Mouse (Mus musculus) ovary, postnatal 14 days (tissue): ENCODE data around the gene AU018091.
"Not testable (repeated sequence)": the region's sequence is repeated elsewhere in the genome, so short reads cannot be mapped to it uniquely, and the experiment has no call there.

Experiments
- DNase-seq: peaks from one replicate; pipeline ENCODE4 v3.0.0; 2022; ENCODE audit warnings: low spot score

The AU018091 gene

DNA sequence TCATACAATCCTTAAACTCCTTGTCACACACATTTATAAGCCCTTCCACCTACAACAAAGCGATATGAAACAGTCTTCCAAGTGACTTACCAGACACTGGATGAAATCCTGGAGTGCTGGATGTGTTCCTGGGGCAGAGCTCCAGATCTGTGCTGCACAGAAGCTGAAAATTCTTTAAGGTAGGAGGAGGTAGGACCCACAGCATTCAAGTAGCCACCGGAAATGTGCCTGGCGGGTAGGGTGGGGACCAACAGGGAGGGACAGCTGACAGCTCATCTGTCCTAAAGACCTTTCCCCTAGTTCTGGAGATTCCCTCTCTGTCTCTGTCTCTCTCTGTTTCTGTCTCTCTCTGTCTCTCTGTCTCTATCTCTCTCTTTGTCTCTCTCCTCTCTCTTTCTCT is at the start of gene AU018091:
TSS of gene AU018091 (minus strand) at position 279 of the 400 bp plus-strand sequence.
- no peak for DNase-seq

DNA sequence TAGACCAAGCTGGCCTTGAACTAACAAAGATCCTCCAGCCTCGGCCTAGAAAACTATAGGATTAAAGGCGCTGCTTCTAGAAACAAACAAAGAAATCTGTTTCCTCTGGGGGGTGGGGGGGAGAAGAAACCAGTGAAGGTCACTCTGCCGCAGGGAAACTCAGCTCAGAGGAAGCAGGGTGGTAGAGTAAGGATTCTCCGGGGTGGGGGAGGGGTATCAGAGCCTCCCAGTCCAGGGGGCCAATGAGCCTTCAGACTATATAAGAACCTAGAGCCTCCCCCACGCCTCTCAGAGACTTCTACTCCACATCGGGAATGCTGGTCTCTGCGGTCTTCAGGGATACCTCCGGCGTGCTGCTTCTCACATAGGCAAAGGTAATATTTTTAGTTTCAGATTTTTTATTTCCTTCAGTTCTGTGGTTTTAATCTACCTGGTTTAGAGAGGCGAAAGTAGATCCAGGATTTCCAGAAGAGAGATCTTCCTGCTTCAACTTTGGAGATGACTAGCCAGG is 48.6 kb upstream of the AU018091 start:
- no peak for DNase-seq

DNA sequence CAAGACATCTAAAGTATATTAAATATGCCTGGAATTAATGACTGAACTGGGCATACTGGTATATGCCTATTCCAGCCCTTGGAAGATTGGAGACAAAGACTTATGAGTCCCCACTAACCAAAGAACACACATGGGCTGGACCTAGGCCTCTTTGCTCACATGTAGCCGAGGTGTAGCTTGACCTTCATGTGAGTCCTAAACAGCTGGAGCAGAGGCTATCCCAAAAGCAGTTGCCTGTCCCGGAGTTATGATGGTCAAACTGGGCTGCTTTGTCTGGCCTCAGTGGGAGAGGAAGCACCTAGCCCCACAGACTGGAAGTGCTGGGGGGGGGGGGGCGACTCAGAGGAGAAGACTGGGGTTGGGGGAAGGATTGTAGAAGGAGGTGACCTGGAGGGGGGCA is 47.3 kb upstream of the AU018091 start:
- DNase-seq, result no peak

DNA sequence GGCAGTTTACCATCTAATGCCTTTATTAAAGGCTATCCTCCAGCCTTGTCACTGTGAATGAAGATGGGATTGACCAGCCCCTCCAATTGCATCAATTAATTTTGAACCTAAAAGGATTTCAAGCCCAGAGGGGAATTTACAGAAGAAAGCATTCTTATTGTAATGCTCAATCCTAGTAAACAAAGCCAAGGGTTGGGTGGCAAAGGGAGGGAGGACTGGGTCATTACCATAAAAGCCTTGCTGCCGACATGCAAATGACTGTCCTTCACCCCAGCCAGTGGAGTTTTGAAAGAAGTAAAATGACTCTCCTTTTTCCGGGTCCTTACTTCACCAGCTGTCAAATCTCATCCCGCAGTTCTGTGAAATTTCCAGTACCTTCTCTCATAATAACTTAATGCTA is 44.6 kb upstream of the AU018091 start:
- no peak for DNase-seq

DNA sequence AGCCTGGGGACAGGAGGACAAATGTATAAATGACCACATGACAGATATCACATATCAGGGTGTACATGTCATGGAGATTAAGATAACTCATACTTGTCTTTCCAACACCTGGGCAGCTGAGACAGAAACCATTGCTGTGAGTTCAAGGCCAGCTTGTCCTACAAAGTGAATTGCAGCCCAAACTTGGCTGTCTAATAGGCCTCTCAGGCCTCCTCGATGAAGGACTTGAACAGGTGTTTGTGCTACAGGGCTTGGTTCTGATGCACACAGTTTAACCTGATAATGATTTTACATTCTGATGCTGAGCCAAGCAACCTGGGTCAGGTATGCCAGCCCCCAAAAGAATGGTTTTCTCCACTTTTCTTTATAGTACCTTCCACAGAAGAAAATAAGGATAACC is 44.2 kb upstream of the AU018091 start:
- no peak for DNase-seq

DNA sequence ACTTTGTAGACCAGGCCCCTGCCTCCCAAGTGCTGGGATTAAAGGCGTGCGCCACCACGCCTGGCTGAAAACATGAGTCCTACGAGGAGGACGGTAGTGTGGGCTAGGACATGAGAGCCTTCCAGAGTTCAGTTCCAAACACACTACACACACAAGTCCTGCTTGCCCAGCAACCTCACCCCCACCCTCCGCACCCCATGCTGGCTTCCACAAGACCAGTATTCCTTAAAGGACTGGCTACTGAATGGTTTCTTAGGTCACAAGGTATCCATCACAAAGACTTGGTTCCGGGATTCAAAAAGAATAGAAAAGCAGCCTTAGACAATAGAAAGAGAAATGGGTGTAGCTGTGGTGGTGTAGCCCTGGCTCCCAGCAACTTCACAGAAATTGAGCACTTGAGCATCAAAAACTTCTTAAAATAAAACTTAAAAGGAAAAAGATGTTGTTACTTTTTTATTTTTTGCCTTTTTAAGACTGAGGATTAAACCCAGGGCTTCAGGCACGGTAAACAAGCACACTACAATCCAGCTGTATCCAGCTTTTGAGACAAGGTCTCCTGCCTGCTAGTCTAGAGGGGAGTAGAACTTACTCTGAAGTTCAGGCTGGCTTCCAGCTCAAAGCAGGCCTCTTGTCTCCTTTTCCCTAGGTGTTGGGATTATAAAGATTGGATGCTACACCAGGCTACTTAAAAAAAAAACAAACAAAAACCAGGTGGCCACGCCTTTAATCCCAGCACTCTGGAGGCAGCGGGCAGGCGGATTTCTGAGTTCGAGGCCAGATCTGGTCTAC is 43.2 kb upstream of the AU018091 start:
- no peak for DNase-seq

DNA sequence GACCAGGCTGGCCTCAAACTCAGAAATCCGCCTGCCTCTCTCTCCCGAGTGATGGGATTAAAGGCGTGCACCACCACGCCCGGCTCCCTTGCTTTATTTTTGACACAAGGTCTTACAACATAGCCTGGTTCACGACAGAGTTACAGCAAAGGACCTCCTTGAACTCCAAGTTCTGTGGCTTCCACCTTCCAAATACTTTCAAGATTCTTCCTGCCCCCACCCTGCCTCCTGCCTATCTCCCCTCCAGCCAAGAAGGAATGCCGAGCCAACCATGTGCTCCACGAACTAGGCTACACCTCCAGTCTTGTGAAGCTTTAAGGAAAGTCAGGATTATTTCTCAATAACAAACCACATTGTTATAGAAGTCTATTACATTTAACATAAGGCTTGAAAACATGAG is 42.5 kb upstream of the AU018091 start:
- no peak for DNase-seq

DNA sequence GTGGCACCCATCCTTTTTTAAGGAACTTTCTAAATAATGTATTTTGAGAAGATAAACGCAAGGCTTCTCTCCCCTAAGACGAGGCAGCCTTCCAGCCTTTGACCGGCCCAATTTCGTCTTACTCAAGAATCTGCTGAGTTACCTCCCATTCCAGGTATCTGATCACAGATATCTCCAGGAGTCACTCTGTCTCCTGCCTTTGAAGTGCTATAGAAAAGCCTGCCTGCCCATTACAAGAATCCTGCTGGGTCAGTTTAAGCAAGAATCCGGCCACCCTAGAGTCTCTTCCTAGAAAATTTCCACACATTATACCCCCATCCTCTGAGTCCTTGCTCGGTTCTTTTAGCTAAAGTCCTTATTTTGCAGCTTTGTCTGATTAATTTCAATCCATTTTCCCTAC is 41.6 kb upstream of the AU018091 start:
- DNase-seq, result no peak

DNA sequence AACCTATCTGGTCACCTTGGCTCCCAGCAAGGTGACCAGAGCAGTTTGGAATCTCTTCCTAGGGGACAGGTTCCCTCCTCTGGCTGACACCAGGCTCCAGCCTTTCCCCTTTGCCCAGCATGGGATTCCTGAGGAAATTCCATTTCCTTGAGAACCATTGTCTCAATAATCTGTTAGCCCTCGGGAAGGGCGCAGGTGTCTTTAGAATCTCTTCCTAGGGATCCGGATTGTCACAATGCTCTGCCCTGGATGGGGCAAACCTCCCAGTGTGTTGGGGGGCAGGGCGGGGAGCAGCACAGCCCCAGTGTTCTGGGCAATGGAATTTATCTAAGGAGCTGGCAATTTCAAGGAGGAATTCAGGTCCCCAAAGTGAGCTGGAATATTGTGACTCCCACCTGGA is 37.5 kb upstream of the AU018091 start:
- no peak for DNase-seq

DNA sequence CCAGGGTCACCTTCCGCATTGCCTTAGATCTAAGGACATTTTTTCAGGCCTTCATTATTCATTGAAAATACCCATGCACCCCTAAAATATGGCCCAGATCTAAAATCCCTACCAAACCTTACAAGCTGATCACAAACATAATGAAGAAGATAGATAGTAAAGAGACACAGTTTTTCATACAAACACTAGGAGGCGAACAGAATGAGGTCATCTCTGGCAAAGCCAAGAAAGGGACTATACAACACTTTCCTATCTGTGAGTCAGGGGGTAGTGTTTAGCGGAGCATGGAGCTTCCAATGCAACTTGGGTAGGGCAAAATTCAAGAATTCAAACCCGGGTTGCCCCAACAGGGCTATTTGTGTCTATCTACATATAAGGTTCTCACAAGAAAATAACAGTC is 35.6 kb upstream of the AU018091 start:
- no peak for DNase-seq

DNA sequence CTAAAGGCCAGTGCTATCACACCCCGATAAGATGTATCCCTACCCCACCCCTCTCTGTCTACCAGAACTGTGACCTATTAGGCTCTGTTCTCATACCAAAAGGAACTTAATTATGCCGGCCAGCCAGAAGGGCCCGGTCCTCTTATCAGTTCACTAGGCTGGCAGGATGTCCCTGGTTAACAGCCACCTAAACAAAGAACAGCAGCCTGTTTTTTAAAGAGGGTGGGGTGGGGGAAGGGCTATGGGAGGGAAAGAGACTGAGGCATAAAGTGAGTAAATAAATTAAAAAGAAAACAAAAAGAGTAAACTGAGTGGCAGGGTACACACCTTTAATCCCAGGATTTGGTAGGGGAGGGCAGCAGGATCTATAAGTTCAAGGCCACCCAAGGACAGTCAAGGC is 34.9 kb upstream of the AU018091 start:
- no peak for DNase-seq

DNA sequence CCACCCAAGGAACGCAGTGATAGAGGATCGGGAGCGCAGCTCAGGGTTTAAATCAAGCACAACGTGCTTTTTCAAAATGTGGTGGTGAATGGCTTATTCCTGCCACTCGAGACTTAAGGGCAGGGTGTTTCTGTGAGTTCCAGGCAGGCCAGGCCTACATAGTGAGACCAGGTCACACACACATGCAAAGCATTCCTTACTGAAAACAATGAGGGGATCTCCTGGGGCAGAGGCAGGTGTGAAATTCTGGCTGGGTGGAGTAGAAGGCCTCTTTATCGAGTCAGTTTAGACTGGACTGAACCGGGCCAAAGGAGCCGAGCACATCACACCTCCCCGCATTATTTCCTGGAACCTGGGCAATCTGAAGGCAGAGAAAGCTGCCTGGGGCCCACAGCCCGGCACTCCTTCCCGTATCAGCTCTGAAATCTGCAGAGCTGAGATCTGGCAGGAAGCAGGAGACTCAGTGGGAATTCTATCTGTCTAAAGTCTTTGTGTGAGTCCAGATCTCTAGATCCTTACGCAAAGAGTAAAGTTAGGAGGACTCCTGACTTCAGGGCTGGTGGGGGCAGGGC is 32.2 kb upstream of the AU018091 start:
- no peak for DNase-seq

DNA sequence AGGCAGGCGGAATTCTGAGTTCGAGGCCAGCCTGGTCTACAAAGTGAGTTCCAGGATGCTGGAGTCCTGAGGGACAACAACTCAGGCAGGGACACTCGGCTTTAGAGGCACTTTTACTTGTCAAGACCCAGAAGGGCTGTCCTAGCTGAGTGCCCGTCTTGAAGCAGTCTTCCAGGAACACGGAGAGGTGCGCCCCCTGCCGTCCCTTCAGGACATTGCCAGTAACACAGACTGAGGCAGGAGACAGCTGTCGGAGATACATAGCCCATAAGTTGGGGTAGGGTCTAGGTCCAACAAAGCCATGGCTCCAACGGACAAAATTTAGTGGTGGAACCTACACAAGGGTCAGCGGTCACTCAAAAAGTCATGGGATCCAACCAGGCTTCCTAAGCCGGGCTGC is 29.9 kb upstream of the AU018091 start:
- DNase-seq, result no peak

DNA sequence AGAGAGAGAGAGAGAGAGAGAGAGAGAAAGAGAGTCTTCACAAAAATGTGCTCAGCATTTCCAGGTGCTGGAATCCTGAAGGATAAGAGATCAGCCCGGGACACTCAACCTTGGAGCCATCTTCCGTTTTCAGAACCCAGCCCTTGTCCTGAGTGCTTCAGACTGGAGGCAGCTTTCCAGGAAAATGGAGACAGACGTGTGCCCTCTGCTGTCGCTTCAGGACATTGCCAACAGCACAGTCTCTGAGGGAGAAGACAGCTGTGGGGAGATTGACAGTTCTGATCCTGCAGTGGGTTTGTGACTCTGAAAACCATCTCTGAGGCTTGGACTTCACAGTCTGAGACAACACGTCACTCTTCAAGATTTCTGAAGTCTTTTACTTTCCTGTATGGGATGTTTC is 26.8 kb upstream of the AU018091 start:
- no peak for DNase-seq

DNA sequence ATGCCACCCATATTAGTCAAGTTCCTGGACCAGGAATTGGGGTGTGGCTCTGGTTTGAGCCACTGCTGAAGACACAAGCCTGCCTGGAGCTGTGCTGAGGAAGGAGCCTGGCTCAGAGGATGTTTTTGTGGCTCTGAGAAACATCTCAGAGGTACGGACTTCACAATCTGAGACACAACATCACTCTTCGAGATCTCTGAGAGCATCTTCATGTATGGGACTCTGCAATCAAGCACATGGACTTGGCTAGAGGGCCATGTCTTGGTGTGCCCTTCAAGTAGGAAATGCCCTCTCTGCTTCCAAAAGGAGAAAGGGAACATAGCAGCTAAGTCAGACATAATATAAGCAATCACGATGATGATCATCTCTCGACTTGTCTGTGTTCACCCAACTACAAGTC is 25.5 kb upstream of the AU018091 start:
- no peak for DNase-seq

DNA sequence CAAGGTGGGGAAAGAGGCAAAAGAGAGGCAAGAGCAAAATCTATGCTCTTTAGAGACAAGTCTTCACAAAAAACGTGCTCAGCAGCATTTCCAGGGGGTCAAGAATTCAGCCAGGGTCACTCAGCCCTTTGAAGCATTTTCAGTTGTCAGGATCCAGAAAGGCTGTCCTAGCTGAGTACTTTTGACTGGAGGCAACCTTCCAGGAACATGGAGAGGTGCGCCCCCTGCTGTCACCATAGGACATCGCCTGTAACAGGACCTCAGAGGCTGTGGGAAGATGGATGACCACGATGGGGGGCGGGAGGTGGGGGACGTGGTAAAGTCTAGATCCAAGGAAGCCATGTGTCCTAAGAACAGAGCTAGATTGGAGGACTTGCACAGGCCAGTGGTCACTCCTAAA is 24.9 kb upstream of the AU018091 start:
- peak; percentile 19 for DNase-seq

DNA sequence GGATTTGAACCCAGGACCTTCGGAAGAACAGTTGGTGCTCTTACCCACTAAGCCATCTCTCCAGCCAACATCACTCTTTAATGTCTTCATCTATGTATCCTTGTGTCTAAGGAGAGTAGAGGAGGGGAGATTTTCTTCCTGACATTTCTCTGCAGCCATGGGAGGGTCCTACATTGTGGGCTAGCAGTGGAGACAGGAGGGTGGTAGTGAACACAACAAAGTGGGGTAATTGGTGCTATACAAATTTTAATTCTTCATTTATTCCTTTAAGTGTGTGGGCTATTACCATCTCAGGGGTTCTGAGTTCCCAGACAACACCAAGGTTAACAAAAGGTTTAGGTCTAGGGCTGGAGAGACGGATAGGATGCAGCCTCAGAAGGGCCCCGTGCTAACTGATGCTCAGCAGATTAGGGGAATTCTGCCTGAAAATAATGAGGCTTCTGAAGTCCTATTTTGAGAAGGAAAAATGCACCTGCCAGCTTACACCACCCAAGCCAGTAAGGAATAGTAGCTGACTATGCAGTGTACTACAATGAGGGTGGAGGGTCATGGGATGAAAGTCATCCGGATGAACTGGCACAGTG is 24.1 kb upstream of the AU018091 start:
- no peak for DNase-seq

DNA sequence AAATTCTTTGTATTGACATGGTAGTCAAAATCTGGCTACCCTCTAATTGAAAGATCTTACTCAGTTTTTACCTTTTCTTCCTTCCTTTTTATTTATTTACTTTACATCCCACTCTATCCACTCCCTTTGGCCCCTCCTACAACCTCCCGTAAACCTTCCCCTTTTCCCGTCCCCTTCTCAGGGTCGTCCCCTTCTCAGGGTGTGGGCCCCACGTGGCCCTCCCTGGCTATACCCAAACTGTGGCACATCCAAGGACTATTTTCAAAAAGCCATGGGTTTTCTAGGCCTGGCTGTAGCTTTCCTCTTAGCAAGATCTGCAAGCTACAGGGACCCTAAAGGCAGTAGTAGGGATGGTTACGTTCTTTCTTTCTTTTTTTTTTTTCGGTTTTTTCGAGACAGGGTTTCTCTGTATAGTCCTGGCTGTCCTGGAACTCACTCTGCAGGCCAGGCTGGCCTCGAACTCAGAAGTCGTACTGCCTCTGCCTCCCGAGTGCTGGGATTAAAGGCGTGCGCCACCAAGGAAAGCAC is 23.0 kb upstream of the AU018091 start:
- no peak for DNase-seq

DNA sequence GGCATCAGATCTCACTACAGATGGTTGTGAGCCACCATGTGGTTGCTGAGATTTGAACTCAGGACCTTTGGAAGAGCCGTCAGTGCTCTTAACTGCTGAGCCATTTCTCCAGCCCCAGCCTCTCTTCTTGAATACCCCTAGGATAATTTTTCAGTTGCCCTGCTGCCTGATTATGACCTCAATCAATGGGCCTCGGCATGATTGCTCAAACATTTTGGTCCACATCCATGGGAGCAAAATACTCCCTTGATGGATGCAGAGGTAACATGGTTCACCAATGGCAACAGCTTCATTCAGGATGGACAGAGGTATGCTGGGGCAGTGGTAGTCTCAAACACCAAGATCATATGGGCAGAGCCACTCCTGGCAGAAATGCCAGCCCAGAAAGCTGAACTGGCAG is 17.7 kb upstream of the AU018091 start:
- DNase-seq, result not testable (repeated sequence)

DNA sequence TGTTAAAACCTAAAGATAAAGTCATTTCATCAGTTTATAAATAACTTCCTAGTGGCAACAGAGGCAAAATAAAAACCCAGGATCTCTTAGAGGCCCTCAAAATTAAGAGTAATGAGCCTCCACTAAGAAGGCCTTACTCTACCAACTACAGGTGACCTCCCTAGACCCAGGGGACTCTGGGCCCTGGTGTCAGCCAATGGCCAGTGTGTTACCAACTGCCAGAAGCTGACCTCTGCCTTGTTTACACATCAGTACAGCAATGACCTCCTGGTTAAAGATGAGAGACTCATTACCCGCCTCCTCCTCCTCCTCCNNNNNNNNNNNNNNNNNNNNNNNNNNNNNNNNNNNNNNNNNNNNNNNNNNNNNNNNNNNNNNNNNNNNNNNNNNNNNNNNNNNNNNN is 17.1 kb upstream of the AU018091 start:
- no peak for DNase-seq

DNA sequence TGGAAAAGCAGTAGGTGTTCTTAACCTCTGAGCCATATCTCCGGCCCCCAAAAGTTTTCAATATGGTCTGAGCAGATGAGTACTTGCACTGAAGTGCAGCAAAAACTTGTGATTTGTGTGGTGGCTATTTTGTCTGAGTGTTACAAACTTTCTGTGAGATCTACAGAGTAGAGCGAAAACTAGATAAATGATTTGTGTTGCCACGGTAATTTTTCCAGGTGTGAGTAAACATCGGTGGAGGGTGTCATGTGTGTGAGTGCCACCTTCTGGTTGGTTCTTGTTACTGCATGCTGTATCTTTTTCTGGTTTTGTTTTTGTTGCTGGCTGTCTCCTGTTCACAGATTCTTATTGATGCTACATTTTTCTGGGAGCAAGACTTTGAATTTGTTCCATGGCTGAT is 15.4 kb upstream of the AU018091 start:
- no peak for DNase-seq

DNA sequence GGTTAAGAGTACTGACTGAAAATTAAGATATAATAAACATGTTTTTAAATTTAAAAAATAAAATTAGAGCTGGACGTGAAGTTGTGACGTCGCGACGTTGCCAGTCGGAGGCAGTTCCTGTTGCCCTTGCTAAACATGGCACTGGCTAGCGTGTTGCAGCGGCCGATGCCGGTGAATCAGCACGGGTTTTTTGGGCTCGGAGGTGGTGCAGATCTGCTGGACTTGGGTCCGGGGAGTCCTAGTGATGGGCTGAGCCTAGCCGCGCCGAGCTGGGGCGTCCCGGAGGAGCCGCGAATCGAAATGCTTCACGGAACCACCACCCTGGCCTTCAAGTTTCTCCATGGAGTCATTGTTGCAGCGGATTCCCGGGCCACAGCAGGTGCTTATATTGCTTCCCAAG is 12.0 kb upstream of the AU018091 start:
- DNase-seq, result not testable (repeated sequence)

DNA sequence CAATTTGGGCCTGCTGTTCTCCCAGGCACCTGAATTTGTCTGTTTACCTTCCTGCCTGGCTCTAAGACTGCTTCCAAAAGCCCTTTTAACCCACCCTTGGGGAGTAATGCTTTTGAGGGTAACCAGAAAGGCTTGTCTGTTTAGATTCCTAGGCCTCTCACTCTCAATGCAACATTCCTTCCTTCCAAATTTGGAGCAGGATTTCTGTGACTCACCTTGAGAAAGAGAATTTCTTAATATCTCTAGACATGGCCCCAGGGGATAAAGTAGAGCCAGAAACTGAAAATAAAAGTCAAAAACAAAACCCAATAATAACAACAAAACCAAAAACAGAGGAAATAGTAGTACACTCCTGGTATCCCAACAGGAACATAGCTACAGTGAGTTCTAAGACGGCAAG is 707 bp downstream of the AU018091 start:
- no peak for DNase-seq
